Mouse (Mus musculus): ENCODE measurements at regions not wholly inside any gene's neighbourhood (a gene's known extent, or its start where the extent isn't known, plus 50 kb on each side); places are given as distances from the start of the nearest gene placed in this dataset.

- TF ChIP-seq CTCF (IDR thresholded peaks at IDR 0.05; ENCODE audit: low read depth, low read length) = no peak
- no peak for TF ChIP-seq GATA1 (IDR thresholded peaks at IDR 0.05; ENCODE audit: borderline replicate concordance, low read length)
These were observed 463.8 kb downstream of the Tmem161b start for GRCm38 (mm10) chr13:84685930-84686329.
